Mouse (Mus musculus): ENCODE data around the gene Golph3l. TPM values are rescaled to one million over a fixed set of nuclear protein-coding genes. Genes with fewer than 3 reads are reported as not detected.
A peak's percentile ranks its signal among the peaks of the same experiment; 100 is the strongest.
"Not testable (repeated sequence)": the region's sequence is repeated elsewhere in the genome, so short reads cannot be mapped to it uniquely, and the experiment has no call there.

Golph3l gene
- total RNA-seq, 2 experiments from 2014 or later: 32.6 to 37.1 TPM

- DNase-seq (ENCODE audit: low spot score in 2 of 2): no peak
Observed at GRCm38 (mm10) chr3:95653473-95654034, 64.8 kb downstream of the Golph3l start.

GRCm38 (mm10) chr3:95654371-95654770, 65.6 kb downstream of the Golph3l start:
- DNase-seq (ENCODE audit: low spot score in 2 of 2): not testable (repeated sequence)

GRCm38 (mm10) chr3:95655437-95655836, 66.7 kb downstream of the Golph3l start:
- DNase-seq (ENCODE audit: low spot score in 2 of 2): no peak

GRCm38 (mm10) chr3:95657108-95657507, 68.4 kb downstream of the Golph3l start:
- DNase-seq (ENCODE audit: low spot score in 2 of 2): no peak

- DNase-seq (ENCODE audit: low spot score in 2 of 2): no peak
Observed at GRCm38 (mm10) chr3:95657711-95658110, 69.0 kb downstream of the Golph3l start.

- DNase-seq (ENCODE audit: low spot score in 2 of 2): peak; percentile 98
Observed at GRCm38 (mm10) chr3:95658236-95658867, 69.6 kb downstream of the Golph3l start, which contains the start of gene Mcl1. TSS of gene Mcl1 (plus strand) at chr3:95658788.

GRCm38 (mm10) chr3:95658868-95659712, 70.4 kb downstream of the Golph3l start:
- DNase-seq (ENCODE audit: low spot score in 2 of 2): peak; percentile 74 to 77

DNA sequence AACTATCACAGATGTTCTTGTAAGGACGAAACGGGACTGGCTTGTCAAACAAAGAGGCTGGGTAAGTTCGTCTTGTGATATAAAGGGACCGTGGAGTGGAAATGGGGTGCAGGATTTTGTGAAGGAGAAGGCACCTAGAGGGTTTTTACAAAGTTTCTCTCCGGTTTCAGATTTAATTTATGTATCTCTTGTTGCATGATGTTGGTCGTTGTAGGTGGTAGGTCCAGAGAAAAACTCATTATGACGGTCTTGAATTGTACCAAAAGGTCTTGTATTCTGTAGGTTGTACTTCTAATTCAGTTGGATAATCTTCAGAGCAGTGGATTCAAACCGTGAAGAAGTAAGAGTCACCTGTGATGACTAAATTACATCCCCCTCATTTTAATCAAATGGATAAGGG, 71.2 kb downstream of the Golph3l start:
- DNase-seq (ENCODE audit: low spot score in 2 of 2): no peak

DNA sequence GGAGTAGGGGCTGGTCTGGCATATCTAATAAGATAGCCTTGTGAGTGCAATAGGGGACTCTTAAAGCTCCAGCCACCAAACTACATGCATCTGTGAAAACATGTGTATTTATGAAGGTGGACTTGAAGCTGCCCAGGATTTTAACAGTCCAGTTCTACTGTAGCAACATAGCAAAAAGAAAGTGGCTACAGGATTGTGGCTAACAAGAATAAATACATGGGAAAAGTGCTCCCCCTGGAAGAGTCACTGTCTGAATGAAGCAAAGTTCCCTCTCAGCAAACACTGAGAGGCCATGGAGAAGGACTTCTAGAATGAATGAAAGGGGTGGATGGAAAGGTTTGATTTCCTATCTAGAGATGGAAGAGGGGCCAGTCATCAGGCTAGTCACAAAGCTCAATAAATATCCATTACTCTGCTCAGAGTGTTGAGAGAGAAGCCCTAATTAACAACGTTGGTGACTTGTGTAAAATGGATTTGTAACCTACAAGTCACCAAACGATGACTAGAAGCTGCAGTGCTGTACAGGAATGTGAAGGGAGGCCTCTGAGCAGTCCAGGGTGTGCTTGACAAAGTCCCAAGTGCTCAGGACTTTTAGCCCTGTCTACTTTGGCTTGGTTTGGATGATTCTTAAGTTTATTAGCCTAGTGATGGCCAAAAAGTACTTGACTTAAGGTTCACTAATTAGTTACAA, 72.2 kb downstream of the Golph3l start:
- DNase-seq (ENCODE audit: low spot score in 2 of 2): no peak

GRCm38 (mm10) chr3:95661945-95662715, 73.4 kb downstream of the Golph3l start:
- no peak for DNase-seq (ENCODE audit: low spot score in 2 of 2)

DNA sequence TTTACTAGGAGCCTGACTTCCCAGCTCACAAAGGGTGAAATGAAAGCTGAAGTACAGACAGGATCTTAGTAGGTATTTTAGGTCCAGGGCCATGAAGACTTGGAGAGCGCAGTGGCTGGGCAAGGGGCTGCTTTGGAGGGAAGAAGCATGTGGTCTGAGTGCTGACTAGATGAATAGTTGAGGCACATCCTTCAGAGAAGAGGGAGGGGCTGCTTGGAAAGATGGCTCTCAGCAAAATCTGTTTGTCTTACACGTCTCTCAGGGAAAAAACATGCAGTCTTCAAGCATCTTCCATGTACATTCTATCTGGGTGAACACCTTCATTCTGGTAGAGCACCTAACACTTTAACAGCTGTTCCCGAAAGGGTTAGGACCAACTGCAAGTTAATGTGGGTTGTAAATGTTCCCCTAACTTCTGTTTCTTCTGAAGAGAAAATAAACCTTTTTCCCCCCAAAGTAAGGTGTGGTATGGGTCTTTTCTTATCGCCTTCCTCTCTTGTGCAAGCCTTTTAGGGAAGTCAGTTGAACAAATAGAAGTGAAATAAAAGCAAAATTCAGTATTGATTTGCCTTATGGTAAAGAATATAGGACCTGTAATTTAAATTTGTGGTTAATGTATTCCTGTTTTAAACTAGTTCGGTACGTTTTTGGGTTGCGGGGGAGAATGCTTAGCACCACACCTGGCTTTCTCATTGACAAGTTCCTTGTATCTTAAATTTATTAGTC, 74.2 kb downstream of the Golph3l start:
- no peak for DNase-seq (ENCODE audit: low spot score in 2 of 2)

GRCm38 (mm10) chr3:95663486-95663885, 74.8 kb downstream of the Golph3l start:
- no peak for DNase-seq (ENCODE audit: low spot score in 2 of 2)

GRCm38 (mm10) chr3:95663969-95664608, 75.4 kb downstream of the Golph3l start:
- DNase-seq (ENCODE audit: low spot score in 2 of 2): peak in 1 of 2 experiments; percentile 46

GRCm38 (mm10) chr3:95664940-95665352, 76.2 kb downstream of the Golph3l start:
- DNase-seq (ENCODE audit: low spot score in 2 of 2): no peak

DNA sequence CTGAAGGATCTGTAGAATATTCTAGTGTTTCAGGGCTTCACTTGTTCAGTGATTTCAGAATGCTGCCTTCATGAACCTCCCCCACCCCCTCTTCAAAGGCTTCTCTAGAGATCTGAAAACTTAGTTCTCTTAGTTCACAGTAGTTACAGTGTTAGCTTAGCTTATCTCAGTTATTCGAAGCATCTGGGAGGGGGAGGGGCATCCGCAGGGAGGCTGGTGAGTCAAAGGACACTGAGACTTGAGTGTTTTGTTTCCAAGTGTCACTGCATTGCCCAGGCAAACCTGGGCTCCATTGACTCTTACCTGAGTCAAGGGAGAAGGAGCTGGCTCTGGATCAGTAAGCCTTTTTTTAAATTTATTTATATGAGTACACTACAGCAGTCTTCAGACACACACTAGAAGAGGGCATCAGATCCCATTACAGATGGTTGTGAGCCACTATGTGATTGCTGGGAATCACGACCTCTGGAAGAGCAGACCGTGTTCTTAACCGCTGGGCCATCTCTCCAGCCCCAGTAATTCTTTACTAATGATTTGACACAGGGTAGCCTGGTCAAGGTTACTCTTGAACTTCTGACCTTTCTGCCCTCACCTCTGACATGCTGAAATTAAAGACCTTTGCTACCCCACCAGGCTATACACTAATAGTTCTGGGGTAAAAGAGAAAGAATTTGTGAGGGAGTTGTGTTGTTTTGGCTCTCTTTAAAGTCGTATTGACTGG, 77.5 kb downstream of the Golph3l start:
- DNase-seq (ENCODE audit: low spot score in 2 of 2): peak; percentile 58 to 64

- DNase-seq (ENCODE audit: low spot score in 2 of 2): no peak
Observed at GRCm38 (mm10) chr3:95667521-95667920, 78.8 kb downstream of the Golph3l start.

GRCm38 (mm10) chr3:95668026-95668425, 79.3 kb downstream of the Golph3l start:
- peak; percentile 45 to 53 for DNase-seq (ENCODE audit: low spot score in 2 of 2)
